Mouse (Mus musculus) midbrain, embryonic 15.5 days (tissue): ENCODE data around the gene Olfr1090. TPM values are rescaled to one million over a fixed set of nuclear protein-coding genes. Genes with fewer than 3 reads are reported as not detected.

Source experiments
- ATAC-seq: fragments of 200-750 bp; cut with Nextera tagmentation; replicated peaks from 2 replicates; pipeline ENCODE4 v1.8.0; 2017; ENCODE audit warnings: moderate TSS enrichment
- H3K27ac ChIP-seq: fragments of 300-500 bp; sonication (generic); 2 replicates; pipeline ENCODE4 v1.5.1; 2015; ENCODE audit warnings: mild to moderate bottlenecking, inconsistent platforms
- H3K27me3 ChIP-seq: fragments of 300-500 bp; sonication (generic); replicated peaks from 2 replicates; pipeline ENCODE4 v1.6.1; 2015; ENCODE audit warnings: inconsistent platforms
- H3K36me3 ChIP-seq: fragments of 300-500 bp; sonication (generic); replicated peaks from 2 replicates; pipeline ENCODE4 v1.6.1; 2015; ENCODE audit warnings: inconsistent platforms
- H3K4me1 ChIP-seq: fragments of 300-500 bp; sonication (generic); 2 replicates; pipeline ENCODE4 v1.6.1; 2015; ENCODE audit warnings: inconsistent platforms
- H3K4me2 ChIP-seq: fragments of 300-500 bp; sonication (generic); 2 replicates; pipeline ENCODE4 v1.6.1; 2015; ENCODE audit warnings: inconsistent platforms, mild to moderate bottlenecking, moderate library complexity
- H3K4me3 ChIP-seq: fragments of 300-500 bp; sonication (generic); 2 replicates; pipeline ENCODE4 v1.5.1; 2015; ENCODE audit warnings: mild to moderate bottlenecking, inconsistent platforms
- H3K9ac ChIP-seq: fragments of 300-500 bp; sonication (generic); 2 replicates; pipeline ENCODE4 v1.6.1; 2015; ENCODE audit warnings: mild to moderate bottlenecking, inconsistent platforms
- H3K9me3 ChIP-seq: fragments of 300-500 bp; sonication (generic); 2 replicates; pipeline ENCODE4 v1.6.1; 2016; ENCODE audit warnings: inconsistent platforms
- WGBS: fragments of 180-500 bp; shearing (Covaris S2); methylation state at CpG from one replicate; pipeline ENCODE4 v1.1.7; 2015; ENCODE audit warnings: mixed read lengths; 5-methylcytosine and 5-hydroxymethylcytosine counted together
- polyA plus RNA-seq: library from polyadenylated mRNA; unstranded; fragments of >200 nt; fragmentation: Nextera tagmentation; extraction: Ambion mirVana; gene quantifications from 2 replicates; pipeline ENCODE4 v1.2.1, GENCODE M21; 2015

Olfr1090 gene
- polyA plus RNA-seq: not detected in 2 replicates

- no peaks in the 10 kb centered on the region for H3K36me3 ChIP-seq
- no peak for ATAC-seq
- no peaks in the 10 kb centered on the region for H3K27me3 ChIP-seq
- no peak within 1 kb of the TSS for H3K4me2 ChIP-seq
- no peak within 1 kb of the TSS for H3K9ac ChIP-seq
- WGBS: 95% methylated on average over 1 of the region's 1 CpGs
- no peak within 1 kb of the TSS for H3K4me3 ChIP-seq
- H3K27ac ChIP-seq: no peak within 1 kb of the TSS
- H3K4me1 ChIP-seq: no peaks in the 10 kb centered on the region
- no peaks in the 10 kb centered on the region for H3K9me3 ChIP-seq
Measured at GRCm38 (mm10) chr2:86758893-86759292, at the start of gene Olfr1090. Olfr1090 (minus strand) TSS chr2:86758993.

- WGBS: 83% methylated on average over 2 of the region's 2 CpGs
Measured at GRCm38 (mm10) chr2:86782179-86782578, 23.4 kb upstream of the Olfr1090 start, which contains the start of gene Olfr1093. Olfr1093 (plus strand) TSS chr2:86782479.

GRCm38 (mm10) chr2:86761050-86761449 is 2.3 kb upstream of the Olfr1090 start:
- H3K9ac ChIP-seq: no peak overlapping the region
- no peaks in the 10 kb centered on the region for H3K27me3 ChIP-seq

More at GRCm38 (mm10) chr2:86782179-86782578, 23.4 kb upstream of the Olfr1090 start, which contains the start of gene Olfr1093:
- ATAC-seq: no peak
- Histone ChIP-seq H3K36me3 (no peaks in the 10 kb centered on the region), H3K4me2 (no peak within 1 kb of the TSS), H3K9ac (no peak within 1 kb of the TSS), H3K9me3 (no peaks in the 10 kb centered on the region), H3K4me1 (no peaks in the 10 kb centered on the region), H3K27me3 (no peaks in the 10 kb centered on the region), H3K27ac (no peak within 1 kb of the TSS), H3K4me3 (no peak within 1 kb of the TSS)

GRCm38 (mm10) chr2:86733601-86734000 is 25.2 kb downstream of the Olfr1090 start, which contains the start of gene Olfr1089:
Olfr1089 (minus strand) TSS chr2:86733701.
- no peaks in the 10 kb centered on the region for H3K9me3 ChIP-seq
- H3K9ac ChIP-seq: no peak within 1 kb of the TSS
- H3K36me3 ChIP-seq: no peaks in the 10 kb centered on the region
- H3K4me2 ChIP-seq: no peak within 1 kb of the TSS
- no peaks in the 10 kb centered on the region for H3K4me1 ChIP-seq
- no peak within 1 kb of the TSS for H3K4me3 ChIP-seq
- no peak for ATAC-seq
- H3K27me3 ChIP-seq: no peaks in the 10 kb centered on the region
- no peak within 1 kb of the TSS for H3K27ac ChIP-seq

More at GRCm38 (mm10) chr2:86761050-86761449, 2.3 kb upstream of the Olfr1090 start:
- Histone ChIP-seq H3K27ac (no peak overlapping the region), H3K4me2 (no peak overlapping the region), H3K4me1 (no peaks in the 10 kb centered on the region), H3K9me3 (no peaks in the 10 kb centered on the region), H3K36me3 (no peaks in the 10 kb centered on the region), H3K4me3 (no peak overlapping the region)
- ATAC-seq: no peak
- WGBS: 96% methylated on average over 6 of the region's 6 CpGs

Other genes starting within 250 kb of the Olfr1090 start
- not detected in 2 replicates for gene Olfr1079, start 216.5 kb downstream of the Olfr1090 start, polyA plus RNA-seq
- gene Olfr1080, start 200.8 kb downstream of the Olfr1090 start, polyA plus RNA-seq: not detected in 2 replicates
- not detected in 2 replicates for gene Olfr1082, start 160.0 kb downstream of the Olfr1090 start, polyA plus RNA-seq
- gene Olfr1084, start 119.3 kb downstream of the Olfr1090 start, polyA plus RNA-seq: not detected in 2 replicates
- gene Olfr1085, start 97.0 kb downstream of the Olfr1090 start, polyA plus RNA-seq: not detected in 2 replicates
- gene Olfr1086, start 78.9 kb downstream of the Olfr1090 start, polyA plus RNA-seq: not detected in 2 replicates
- gene Olfr1087, start 60.6 kb downstream of the Olfr1090 start, polyA plus RNA-seq: not detected in 2 replicates
- gene Olfr1089, start 25.3 kb downstream of the Olfr1090 start, polyA plus RNA-seq: not detected in 2 replicates
- gene Olfr1093, start 23.5 kb upstream of the Olfr1090 start, polyA plus RNA-seq: not detected in 2 replicates
- not detected in 2 replicates for gene Olfr141, start 51.0 kb upstream of the Olfr1090 start, polyA plus RNA-seq
- gene Olfr1094, start 65.7 kb upstream of the Olfr1090 start, polyA plus RNA-seq: not detected in 2 replicates
- not detected in 2 replicates for gene Olfr1095, start 92.7 kb upstream of the Olfr1090 start, polyA plus RNA-seq
- not detected in 2 replicates for gene Gm13723, start 115.8 kb upstream of the Olfr1090 start, polyA plus RNA-seq
- not detected in 2 replicates for gene Olfr1097, start 133.2 kb upstream of the Olfr1090 start, polyA plus RNA-seq
- gene Olfr1098, start 165.6 kb upstream of the Olfr1090 start, polyA plus RNA-seq: not detected in 2 replicates
- gene Olfr1099, start 201.7 kb upstream of the Olfr1090 start, polyA plus RNA-seq: not detected in 2 replicates
- not detected in 2 replicates for gene Olfr1100, start 221.0 kb upstream of the Olfr1090 start, polyA plus RNA-seq
- not detected in 2 replicates for gene Olfr1101, start 232.2 kb upstream of the Olfr1090 start, polyA plus RNA-seq
- not detected in 2 replicates for gene Olfr1102, start 239.4 kb upstream of the Olfr1090 start, polyA plus RNA-seq